Mouse (Mus musculus): ENCODE data around the gene Ptpra. TPM values are rescaled to one million over a fixed set of nuclear protein-coding genes. Genes with fewer than 3 reads are reported as not detected.

The Ptpra gene
- polyA plus RNA-seq, 1 experiment from 2014 or later, result 81.1 TPM

DNA sequence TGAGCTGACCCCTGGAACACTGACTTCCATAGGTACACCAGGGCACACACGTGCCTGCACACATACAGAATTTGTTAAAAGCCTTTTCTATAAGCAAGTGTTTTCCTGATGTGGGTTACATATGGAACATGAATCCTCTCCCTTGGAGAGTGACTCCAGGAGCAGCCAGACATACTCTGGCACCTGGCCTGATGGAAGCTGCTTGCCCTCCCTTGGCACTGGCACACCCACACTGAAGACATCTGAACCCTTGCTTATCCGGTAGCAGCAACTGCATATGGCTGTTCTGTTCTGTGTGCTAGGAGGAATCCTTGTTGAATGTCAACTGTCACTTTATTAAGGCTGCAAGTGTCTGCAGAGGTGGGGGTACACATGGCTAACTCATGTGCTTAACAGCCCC, 140.9 kb downstream of the Ptpra start:
- no peaks in the 10 kb centered on the region for H3K9me3 ChIP-seq
- no peak overlapping the region for H3K27ac ChIP-seq (replicated peaks)
- peaks cover 61% of the 10 kb centered on the region for H3K36me3 ChIP-seq (replicated peaks)
- 0 out of 2 replicates have a peak, but pooled peaks cover under 1% of the 10 kb centered on the region for H3K27me3 ChIP-seq (replicated peaks; ENCODE audit: low read depth, poor library complexity, severe bottlenecking)
- no peaks in the 10 kb centered on the region; the same call in 1 of the 2 replicates for H3K4me1 ChIP-seq
- DNase-seq (ENCODE audit: low spot score), result no peak
- no peak overlapping the region for H3K4me3 ChIP-seq
- WGBS, result 90% methylated on average over 2 of the region's 2 CpGs

- Histone ChIP-seq H3K27me3 (replicated peaks; ENCODE audit: low read depth, poor library complexity, severe bottlenecking) (no peaks in the 10 kb centered on the region), H3K4me1 (no peaks in the 10 kb centered on the region), H3K4me3 (no peak overlapping the region), H3K9me3 (no peaks in the 10 kb centered on the region), H3K36me3 (replicated peaks) (peaks cover 96% of the 10 kb centered on the region), H3K27ac (replicated peaks) (no peak overlapping the region)
- 78% methylated on average over 1 of the region's 1 CpGs for WGBS
- no peak for DNase-seq (ENCODE audit: low spot score)
Observed at GRCm38 (mm10) chr2:130595596-130595995, 145.5 kb downstream of the Ptpra start.

DNA sequence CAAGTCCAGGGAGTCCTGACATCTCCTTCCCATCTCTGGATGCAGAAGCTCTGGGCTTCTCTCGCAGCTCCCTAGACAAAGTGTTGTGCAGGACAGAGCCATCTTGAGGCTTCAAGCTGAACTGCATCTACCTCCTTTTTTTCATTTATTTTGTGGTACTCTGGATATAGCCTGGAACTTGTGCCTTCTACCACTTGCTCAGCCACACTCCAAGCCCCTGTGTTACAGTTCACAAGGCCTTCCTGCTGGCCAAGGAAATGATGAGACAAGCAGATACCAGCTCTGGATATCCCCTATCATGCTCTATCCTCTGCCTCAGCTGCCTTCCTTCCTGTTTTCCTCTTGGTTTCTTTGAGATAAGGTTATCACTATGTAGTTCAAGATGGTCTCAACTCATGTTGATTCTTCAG, 147.5 kb downstream of the Ptpra start:
- H3K27me3 ChIP-seq (replicated peaks; ENCODE audit: low read depth, poor library complexity, severe bottlenecking), result no peaks in the 10 kb centered on the region
- H3K9me3 ChIP-seq, result no peaks in the 10 kb centered on the region
- 34% methylated on average over 1 of the region's 1 CpGs for WGBS
- no peak for DNase-seq (ENCODE audit: low spot score)
- no peak overlapping the region for H3K4me3 ChIP-seq
- peaks cover 92% of the 10 kb centered on the region for H3K36me3 ChIP-seq (replicated peaks)
- no peaks in the 10 kb centered on the region for H3K4me1 ChIP-seq
- no peak overlapping the region for H3K27ac ChIP-seq (replicated peaks)

DNA sequence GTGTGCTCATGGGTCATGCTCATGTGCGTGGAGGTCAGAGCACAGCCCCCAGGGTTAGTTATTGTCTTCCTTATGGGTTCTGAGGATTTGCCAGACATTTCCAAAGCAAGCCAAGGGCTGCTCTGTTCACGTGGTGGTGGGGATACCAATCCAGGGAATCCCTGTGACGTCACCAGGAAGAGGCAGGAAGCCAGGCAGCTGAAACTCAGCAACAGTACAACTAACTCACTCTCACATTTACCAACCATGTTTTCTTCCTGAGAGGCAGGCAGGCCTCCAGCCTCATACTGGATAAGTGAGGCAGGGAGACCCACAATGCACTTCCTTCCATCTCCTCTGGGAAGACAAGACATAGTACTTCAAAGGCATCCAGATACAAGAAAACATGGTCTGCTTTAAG, 148.3 kb downstream of the Ptpra start:
- Histone ChIP-seq H3K9me3 (no peaks in the 10 kb centered on the region), H3K27me3 (replicated peaks; ENCODE audit: low read depth, poor library complexity, severe bottlenecking) (no peaks in the 10 kb centered on the region), H3K27ac (replicated peaks) (no peak overlapping the region), H3K36me3 (replicated peaks) (peaks cover 92% of the 10 kb centered on the region), H3K4me1 (no peaks in the 10 kb centered on the region), H3K4me3 (no peak overlapping the region)
- no peak for DNase-seq (ENCODE audit: low spot score)
- 78% methylated on average over 3 of the region's 3 CpGs for WGBS

DNA sequence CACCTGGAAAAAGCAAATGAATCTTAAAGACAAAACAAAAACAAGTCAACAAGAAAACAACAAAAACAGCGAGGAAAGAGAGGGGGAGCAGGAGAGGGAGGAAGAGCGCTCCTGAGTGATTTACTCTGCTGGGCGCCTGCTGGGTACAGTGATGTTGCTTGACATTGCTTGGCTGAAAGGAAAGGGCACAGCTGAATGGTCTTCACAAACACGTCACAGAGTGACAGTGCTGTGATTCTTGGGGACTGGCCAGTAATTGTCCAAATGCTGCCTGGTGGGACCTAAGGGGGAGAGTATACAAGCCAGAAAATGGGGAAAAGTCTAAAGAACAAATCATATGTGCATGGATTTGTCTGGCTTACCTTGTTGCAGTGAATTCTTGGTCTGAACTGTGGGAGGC, 152.1 kb downstream of the Ptpra start:
- WGBS, result 89% methylated on average over 4 of the region's 4 CpGs
- peaks cover 75% of the 10 kb centered on the region for H3K36me3 ChIP-seq (replicated peaks)

More for the DNA sequence above, 152.1 kb downstream of the Ptpra start:
- H3K4me1 ChIP-seq, result no peaks in the 10 kb centered on the region
- H3K27me3 ChIP-seq (replicated peaks; ENCODE audit: low read depth, poor library complexity, severe bottlenecking), result no peaks in the 10 kb centered on the region
- H3K4me3 ChIP-seq, result no peak overlapping the region
- no peak for DNase-seq (ENCODE audit: low spot score)
- H3K9me3 ChIP-seq, result no peaks in the 10 kb centered on the region
- no peak overlapping the region for H3K27ac ChIP-seq (replicated peaks)

Small RNA genes lying within 50 kb of the gene (microRNA-seq; reads per million reads assigned to microRNA genes)
- not detected for gene Gm23876

Other genes with a start within 250 kb of the Ptpra start
- 471 and 485 TPM in 2 replicates for gene Nop56, start 175.8 kb upstream of the Ptpra start, polyA plus RNA-seq (2016; fragmentation: Nextera tagmentation; extraction: Ambion mirVana)
- 126 TPM in 2 replicates for gene Idh3b, start 165.7 kb upstream of the Ptpra start, polyA plus RNA-seq (2016; fragmentation: Nextera tagmentation; extraction: Ambion mirVana)
- 0.80 and 0.82 TPM in 2 replicates for gene Ebf4, start 155.1 kb upstream of the Ptpra start, polyA plus RNA-seq (2016; fragmentation: Nextera tagmentation; extraction: Ambion mirVana)
- 63.6 and 69.7 TPM in 2 replicates for gene Cpxm1, start 52.7 kb upstream of the Ptpra start, polyA plus RNA-seq (2016; fragmentation: Nextera tagmentation; extraction: Ambion mirVana)
- 0.08 TPM in 1 of 2 replicates, not detected in the other for gene Gm28372, start 45.0 kb upstream of the Ptpra start, polyA plus RNA-seq (2016; fragmentation: Nextera tagmentation; extraction: Ambion mirVana)
- not detected in 2 replicates for gene 1700020A23Rik, start 45.0 kb upstream of the Ptpra start, polyA plus RNA-seq (2016; fragmentation: Nextera tagmentation; extraction: Ambion mirVana)
- not detected in 2 replicates for gene Tmem239, start 43.8 kb upstream of the Ptpra start, polyA plus RNA-seq (2016; fragmentation: Nextera tagmentation; extraction: Ambion mirVana)
- gene Vps16, start 25.9 kb upstream of the Ptpra start, polyA plus RNA-seq (2016; fragmentation: Nextera tagmentation; extraction: Ambion mirVana), result 112 and 122 TPM in 2 replicates
- gene Pced1a, start 25.6 kb upstream of the Ptpra start, polyA plus RNA-seq (2016; fragmentation: Nextera tagmentation; extraction: Ambion mirVana), result 13.9 and 14.0 TPM in 2 replicates
- gene Mrps26, start 113.5 kb downstream of the Ptpra start, polyA plus RNA-seq (2016; fragmentation: Nextera tagmentation; extraction: Ambion mirVana), result 83.7 and 86.4 TPM in 2 replicates
- not detected in 2 replicates for gene Oxt, start 125.9 kb downstream of the Ptpra start, polyA plus RNA-seq (2016; fragmentation: Nextera tagmentation; extraction: Ambion mirVana)
- gene Avp, start 132.3 kb downstream of the Ptpra start, polyA plus RNA-seq (2016; fragmentation: Nextera tagmentation; extraction: Ambion mirVana), result not detected in 2 replicates
- 23.3 and 25.5 TPM in 2 replicates for gene Fastkd5, start 179.7 kb downstream of the Ptpra start, polyA plus RNA-seq (2016; fragmentation: Nextera tagmentation; extraction: Ambion mirVana)
- gene Ubox5, start 179.8 kb downstream of the Ptpra start, polyA plus RNA-seq (2016; fragmentation: Nextera tagmentation; extraction: Ambion mirVana), result 21.3 and 21.6 TPM in 2 replicates
- 3.1 and 3.3 TPM in 2 replicates for gene Lzts3, start 192.5 kb downstream of the Ptpra start, polyA plus RNA-seq (2016; fragmentation: Nextera tagmentation; extraction: Ambion mirVana)
- 48.2 and 48.3 TPM in 2 replicates for gene Ddrgk1, start 214.4 kb downstream of the Ptpra start, polyA plus RNA-seq (2016; fragmentation: Nextera tagmentation; extraction: Ambion mirVana)
- gene Itpa, start 217.3 kb downstream of the Ptpra start, polyA plus RNA-seq (2016; fragmentation: Nextera tagmentation; extraction: Ambion mirVana), result 144 and 150 TPM in 2 replicates
- gene Slc4a11, start 247.2 kb downstream of the Ptpra start, polyA plus RNA-seq (2016; fragmentation: Nextera tagmentation; extraction: Ambion mirVana), result 0.53 and 0.69 TPM in 2 replicates